Mouse (Mus musculus) macrophage (primary cell): ENCODE results near the gene 4930404H24Rik. TPM values are rescaled to one million over a fixed set of nuclear protein-coding genes. Genes with fewer than 3 reads are reported as not detected.
"Not testable (repeated sequence)": the region's sequence is repeated elsewhere in the genome, so short reads cannot be mapped to it uniquely, and the experiment has no call there.

ENCODE experiments used
- H3K27ac ChIP-seq: fragments of 350-480 bp; formaldehyde crosslinking; 2 replicates; pipeline ENCODE4 v1.9.0; 2021
- H3K36me3 ChIP-seq: fragments of 350-480 bp; formaldehyde crosslinking; 2 replicates; pipeline ENCODE4 v1.9.0; 2021; ENCODE audit errors: inconsistent target
- H3K4me3 ChIP-seq: fragments of 350-480 bp; formaldehyde crosslinking; 2 replicates; pipeline ENCODE4 v1.9.0; 2021; ENCODE audit errors: inconsistent target
- H3K79me2 ChIP-seq: fragments of 350-480 bp; formaldehyde crosslinking; 2 replicates; pipeline ENCODE4 v1.9.0; 2021; ENCODE audit errors: inconsistent target
- whole genome bisulfite sequencing: methylation state at CpG from one replicate; pipeline ENCODE4 v1.1.7; 2026; ENCODE audit warnings: inconsistent platforms; ENCODE audit not compliant: missing documents; 5-methylcytosine and 5-hydroxymethylcytosine counted together
- polyA plus RNA-seq: library from polyadenylated mRNA; stranded (reverse); fragments of 250-400 nt; gene quantifications from 3 replicates; pipeline ENCODE4 v1.2.4, GENCODE M21; 2018; ENCODE audit warnings: inconsistent platforms

4930404H24Rik gene
- polyA plus RNA-seq, 1 experiment from 2014 or later = not detected

- WGBS = 63% methylated on average over 18 of the region's 18 CpGs
- H3K27ac ChIP-seq = no peak overlapping the region
Measured at GRCm38 (mm10) chr2:153491512-153492178, 945 bp upstream of the 4930404H24Rik start.

GRCm38 (mm10) chr2:153492179-153492517, 442 bp upstream of the 4930404H24Rik start:
- no peaks in the 10 kb centered on the region for H3K36me3 ChIP-seq
- H3K4me3 ChIP-seq = peak overlapping the region; percentile 9; the same call in 1 of the 2 replicates
- H3K27ac ChIP-seq = no peak overlapping the region
- peaks cover 24% of the 10 kb centered on the region; the same call in 1 of the 2 replicates for H3K79me2 ChIP-seq
- WGBS = 7% methylated on average over 24 of the region's 24 CpGs

More at GRCm38 (mm10) chr2:153491512-153492178, 945 bp upstream of the 4930404H24Rik start:
- no peaks in the 10 kb centered on the region for H3K36me3 ChIP-seq
- peak overlapping the region; percentile 9; the same call in 1 of the 2 replicates for H3K4me3 ChIP-seq
- H3K79me2 ChIP-seq = peaks cover 22% of the 10 kb centered on the region; the same call in 1 of the 2 replicates

DNA sequence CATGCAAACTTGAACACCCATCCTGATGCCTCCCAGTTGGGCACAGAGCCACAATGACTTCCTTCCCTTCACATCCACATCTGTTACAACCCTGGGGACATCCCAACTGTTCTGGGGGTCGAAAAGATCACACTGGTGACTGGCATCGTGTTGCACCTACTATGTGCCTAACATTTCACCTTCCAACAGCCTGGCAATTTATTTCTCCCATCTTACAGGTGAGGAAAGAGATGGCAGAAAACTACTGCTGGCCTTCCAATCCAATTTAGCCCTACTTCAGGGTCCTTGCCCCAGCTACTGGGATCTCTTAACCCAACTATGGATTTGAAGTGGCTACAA, 772 bp downstream of the 4930404H24Rik start:
- H3K79me2 ChIP-seq = peaks cover 33% of the 10 kb centered on the region; the same call in 1 of the 2 replicates
- no peak overlapping the region for H3K4me3 ChIP-seq
- WGBS = 9% methylated on average over 2 of the region's 2 CpGs
- H3K36me3 ChIP-seq = no peaks in the 10 kb centered on the region
- H3K27ac ChIP-seq = no peak overlapping the region

DNA sequence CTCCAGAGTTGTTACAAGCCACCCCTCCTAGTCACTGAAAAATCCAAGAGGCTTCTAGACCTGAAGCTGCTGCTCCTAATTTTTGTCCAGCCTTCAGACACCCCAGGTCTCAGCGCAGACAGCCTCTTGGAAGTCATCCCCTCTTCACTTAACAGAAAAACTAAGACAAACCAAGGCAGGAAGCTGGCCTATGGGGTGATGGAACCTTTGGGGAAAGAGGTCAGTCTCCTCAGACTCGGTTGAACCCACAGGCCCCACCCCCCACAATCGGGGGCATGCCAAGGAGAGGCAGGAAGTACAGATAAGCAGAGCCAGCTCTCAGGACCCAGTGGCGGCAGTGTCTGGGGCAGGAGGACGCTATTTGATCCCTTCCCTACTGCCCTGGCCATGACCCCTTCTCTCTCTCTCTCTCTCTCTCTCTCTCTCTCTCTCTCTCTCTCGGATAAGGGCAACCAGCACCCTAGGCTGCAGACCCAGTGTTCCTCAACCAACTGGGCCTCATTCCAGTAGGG, 1.2 kb downstream of the 4930404H24Rik start:
- Histone ChIP-seq H3K79me2 (peaks cover 33% of the 10 kb centered on the region; the same call in 1 of the 2 replicates), H3K36me3 (no peaks in the 10 kb centered on the region), H3K4me3 (no peak overlapping the region), H3K27ac (no peak overlapping the region)
- WGBS = 38% methylated on average over 6 of the region's 6 CpGs

DNA sequence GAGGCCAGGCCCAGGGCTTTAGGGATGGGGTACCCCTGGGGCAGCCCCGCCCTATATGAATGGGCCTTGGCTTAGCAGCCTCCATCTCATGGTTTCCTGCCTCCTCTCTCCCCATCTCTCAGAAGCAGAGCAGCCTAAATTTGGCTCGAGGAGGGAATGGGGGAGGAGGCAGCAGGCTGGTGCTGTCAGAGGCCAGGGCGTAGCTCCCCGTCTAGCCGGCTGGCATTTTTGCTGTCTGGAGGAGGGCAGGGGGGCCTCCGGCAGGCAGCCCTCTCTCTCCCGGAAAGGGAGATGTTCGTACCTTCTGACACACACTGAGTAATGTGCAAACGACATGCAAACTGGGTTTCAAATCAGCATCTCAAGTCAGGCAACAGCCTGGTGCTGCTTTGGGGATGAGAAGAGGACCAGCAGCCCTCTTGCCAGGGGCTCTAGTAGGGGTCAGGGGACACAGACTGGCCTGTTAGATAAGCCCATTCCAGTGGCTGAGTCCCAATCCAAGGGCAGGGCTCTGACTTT, 1.8 kb downstream of the 4930404H24Rik start:
- H3K4me3 ChIP-seq = no peak overlapping the region

GRCm38 (mm10) chr2:153495391-153495790, 2.8 kb downstream of the 4930404H24Rik start:
- H3K4me3 ChIP-seq, H3K36me3 ChIP-seq: not testable (repeated sequence)
- H3K27ac ChIP-seq = peak overlapping the region; percentile 40; the same call in 1 of the 2 replicates
- peaks cover 33% of the 10 kb centered on the region; the same call in 1 of the 2 replicates for H3K79me2 ChIP-seq
- 85% methylated on average over 4 of the region's 4 CpGs for WGBS

More for the DNA sequence above, 1.8 kb downstream of the 4930404H24Rik start:
- Histone ChIP-seq H3K27ac (no peak overlapping the region), H3K79me2 (peaks cover 33% of the 10 kb centered on the region; the same call in 1 of the 2 replicates), H3K36me3 (no peaks in the 10 kb centered on the region)
- 48% methylated on average over 7 of the region's 9 CpGs for WGBS

DNA sequence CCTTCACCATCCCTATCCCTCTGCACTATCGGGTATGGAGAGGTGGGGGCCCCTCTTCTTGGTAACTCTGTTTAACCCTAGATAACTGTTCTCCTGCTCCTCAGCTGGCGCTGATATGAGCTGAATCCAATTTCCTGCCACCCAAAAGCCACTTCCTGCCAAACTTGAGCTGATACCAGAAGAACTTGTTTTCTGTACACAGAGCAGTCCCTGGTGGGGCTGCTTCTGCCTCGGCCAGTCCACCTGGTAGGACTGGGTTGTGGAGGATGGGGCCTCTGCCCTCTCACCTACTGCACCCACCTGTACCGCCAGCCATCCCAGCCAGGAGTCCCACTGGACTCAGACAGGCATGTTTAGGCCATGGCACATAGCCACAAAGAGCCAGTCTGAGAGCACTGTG, 3.2 kb downstream of the 4930404H24Rik start:
- 29% methylated on average over 4 of the region's 4 CpGs for WGBS
- no peaks in the 10 kb centered on the region for H3K36me3 ChIP-seq
- H3K27ac ChIP-seq = peak overlapping the region; percentile 40
- no peak overlapping the region for H3K4me3 ChIP-seq
- peaks cover 33% of the 10 kb centered on the region; the same call in 1 of the 2 replicates for H3K79me2 ChIP-seq

- no peak overlapping the region for H3K4me3 ChIP-seq
- peak overlapping the region; percentile 40 for H3K27ac ChIP-seq
- WGBS = 65% methylated on average over 6 of the region's 6 CpGs
- H3K79me2 ChIP-seq = peaks cover 36% of the 10 kb centered on the region; the same call in 1 of the 2 replicates
- H3K36me3 ChIP-seq = no peaks in the 10 kb centered on the region
Measured at GRCm38 (mm10) chr2:153496301-153496700, 3.7 kb downstream of the 4930404H24Rik start.

- Histone ChIP-seq H3K4me3 (no peak overlapping the region), H3K27ac (peak overlapping the region; percentile 40), H3K79me2 (peaks cover 36% of the 10 kb centered on the region; the same call in 1 of the 2 replicates), H3K36me3 (no peaks in the 10 kb centered on the region)
- WGBS = 94% methylated on average over 11 of the region's 13 CpGs
Measured at GRCm38 (mm10) chr2:153496898-153497297, 4.3 kb downstream of the 4930404H24Rik start.

DNA sequence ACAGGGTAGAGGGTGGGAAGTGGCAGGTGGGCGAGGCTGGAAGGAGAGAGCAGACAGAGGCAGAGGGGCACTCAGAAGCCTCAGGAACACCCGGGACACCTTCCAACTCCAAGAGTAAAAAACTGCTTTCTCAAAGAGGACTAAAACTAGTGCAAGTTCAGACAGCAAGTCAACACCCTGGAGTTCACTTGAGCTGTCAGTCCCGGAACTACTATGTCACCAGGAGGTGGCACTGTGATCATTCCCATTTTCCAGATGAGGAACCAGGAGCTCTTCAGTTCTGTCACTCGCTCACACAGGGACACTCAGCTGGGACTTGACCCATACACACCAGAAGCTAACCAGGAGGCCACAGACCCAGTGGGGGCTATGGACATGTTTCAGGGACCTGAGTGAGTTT, 6.6 kb downstream of the 4930404H24Rik start:
- 76% methylated on average over 4 of the region's 4 CpGs for WGBS
- no peak overlapping the region for H3K27ac ChIP-seq
- peaks cover 43% of the 10 kb centered on the region; the same call in 1 of the 2 replicates for H3K79me2 ChIP-seq
- no peaks in the 10 kb centered on the region for H3K36me3 ChIP-seq
- H3K4me3 ChIP-seq = no peak overlapping the region

DNA sequence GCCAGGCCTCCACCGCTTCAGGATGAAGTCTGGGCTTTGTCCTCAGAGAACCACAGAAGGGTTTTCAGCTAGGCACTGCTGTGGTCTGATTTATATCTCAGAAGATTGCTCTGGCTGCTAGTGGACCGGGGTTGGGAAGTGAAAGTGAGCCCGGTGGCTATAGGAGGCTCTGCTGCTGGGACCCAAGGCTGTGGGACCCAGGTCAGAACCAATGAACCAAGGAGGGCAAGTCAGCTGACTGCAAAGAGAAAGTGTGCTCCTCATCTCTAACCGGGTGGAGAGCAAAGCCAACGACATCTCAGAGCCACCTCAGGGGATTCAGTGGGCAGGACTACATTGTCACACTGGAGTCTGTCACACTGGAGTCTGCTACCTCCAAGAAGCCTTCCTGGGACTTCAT, 13.8 kb downstream of the 4930404H24Rik start:
- Histone ChIP-seq H3K79me2 (peaks cover 69% of the 10 kb centered on the region; the same call in 1 of the 2 replicates), H3K27ac (no peak overlapping the region), H3K36me3 (no peaks in the 10 kb centered on the region), H3K4me3 (no peak overlapping the region)
- WGBS = 42% methylated on average over 5 of the region's 5 CpGs

DNA sequence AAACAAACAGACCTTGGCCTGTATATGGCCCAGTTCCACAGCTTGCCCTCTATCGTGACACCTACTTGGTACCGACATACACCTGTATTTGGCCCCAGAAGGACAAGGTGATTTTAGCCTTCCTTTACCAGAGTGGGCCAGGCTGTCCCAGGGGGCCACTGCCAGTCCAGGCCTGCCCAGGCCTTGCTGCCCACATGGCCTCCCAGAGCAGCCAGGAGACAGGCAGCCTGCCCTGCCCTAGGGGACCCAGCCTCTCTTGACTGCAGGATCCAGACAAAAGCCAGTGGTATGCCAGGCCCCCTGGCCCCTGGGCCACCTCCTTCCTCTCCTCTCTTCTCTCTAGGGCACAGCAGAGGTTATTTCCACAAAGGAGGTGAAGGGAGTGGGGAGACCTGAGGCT, 15.4 kb downstream of the 4930404H24Rik start:
- 97% methylated on average over 2 of the region's 2 CpGs for WGBS
- H3K36me3 ChIP-seq = no peaks in the 10 kb centered on the region
- H3K4me3 ChIP-seq = no peak overlapping the region
- no peak overlapping the region for H3K27ac ChIP-seq
- peaks cover 75% of the 10 kb centered on the region; the same call in 1 of the 2 replicates for H3K79me2 ChIP-seq

DNA sequence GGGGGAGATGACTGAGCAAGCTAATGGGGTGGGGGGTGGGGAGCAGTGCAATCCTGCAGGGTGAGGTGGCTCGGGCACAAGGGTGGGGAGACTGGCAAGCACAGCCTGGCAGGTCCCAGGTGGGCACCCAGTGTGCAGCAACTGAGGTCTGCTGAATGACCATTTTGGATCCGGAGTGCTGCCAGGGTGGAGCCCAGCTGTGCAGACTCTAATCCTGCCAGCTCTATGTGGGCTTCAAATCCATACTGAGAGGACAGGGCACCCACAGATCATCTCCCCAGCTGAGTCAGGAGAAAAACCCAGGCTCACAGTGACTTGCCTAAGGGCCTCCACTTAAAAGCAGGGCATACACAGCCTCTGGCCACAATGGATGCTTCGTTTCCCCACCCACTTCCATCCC, 15.8 kb downstream of the 4930404H24Rik start:
- H3K79me2 ChIP-seq = peaks cover 79% of the 10 kb centered on the region; the same call in 1 of the 2 replicates
- WGBS = 94% methylated on average over 3 of the region's 3 CpGs
- H3K36me3 ChIP-seq = no peaks in the 10 kb centered on the region
- no peak overlapping the region for H3K27ac ChIP-seq
- H3K4me3 ChIP-seq = no peak overlapping the region

GRCm38 (mm10) chr2:153509211-153510029, 16.8 kb downstream of the 4930404H24Rik start:
- no peak overlapping the region for H3K4me3 ChIP-seq
- H3K79me2 ChIP-seq = peaks cover 87% of the 10 kb centered on the region; the same call in 1 of the 2 replicates
- 65% methylated on average over 18 of the region's 18 CpGs for WGBS
- no peak overlapping the region for H3K27ac ChIP-seq
- no peaks in the 10 kb centered on the region for H3K36me3 ChIP-seq
